Mouse (Mus musculus) cerebellum, adult 11-12 months (tissue): ENCODE data around the gene Kcnh3.
"Not testable (repeated sequence)": the region's sequence is repeated elsewhere in the genome, so short reads cannot be mapped to it uniquely, and the experiment has no call there.

Experiments
- DNase-seq: peaks from one replicate; pipeline ENCODE4 v3.0.0; 2022

Kcnh3 gene

GRCm38 (mm10) chr15:99241249-99241648 is 16.6 kb downstream of the Kcnh3 start:
- no peak for DNase-seq

- DNase-seq: peak; percentile 19
Measured at GRCm38 (mm10) chr15:99242045-99242444, 17.4 kb downstream of the Kcnh3 start.

GRCm38 (mm10) chr15:99246736-99247135 is 22.1 kb downstream of the Kcnh3 start:
- DNase-seq: peak; percentile 73

- peak; percentile 56 for DNase-seq
Measured at GRCm38 (mm10) chr15:99248972-99249371, 24.3 kb downstream of the Kcnh3 start.

GRCm38 (mm10) chr15:99249938-99250337 is 25.3 kb downstream of the Kcnh3 start:
- DNase-seq: peak; percentile 41

GRCm38 (mm10) chr15:99251111-99251510 is 26.4 kb downstream of the Kcnh3 start:
- peak; percentile 58 for DNase-seq

- peak; percentile 99 for DNase-seq
Measured at GRCm38 (mm10) chr15:99251626-99252380, 27.1 kb downstream of the Kcnh3 start, which contains the start of gene Mcrs1. TSS of gene Mcrs1 (minus strand) at chr15:99251961.

GRCm38 (mm10) chr15:99252381-99253174 is 27.9 kb downstream of the Kcnh3 start:
- no peak for DNase-seq

GRCm38 (mm10) chr15:99253175-99253479 is 28.5 kb downstream of the Kcnh3 start:
- not testable (repeated sequence) for DNase-seq

GRCm38 (mm10) chr15:99253772-99254171 is 29.1 kb downstream of the Kcnh3 start:
- DNase-seq: no peak

- no peak for DNase-seq
Measured at GRCm38 (mm10) chr15:99254477-99255005, 29.9 kb downstream of the Kcnh3 start.

GRCm38 (mm10) chr15:99255241-99255749 is 30.6 kb downstream of the Kcnh3 start:
- no peak for DNase-seq

- DNase-seq: no peak
Measured at GRCm38 (mm10) chr15:99259167-99259729, 34.6 kb downstream of the Kcnh3 start.

GRCm38 (mm10) chr15:99259730-99260252 is 35.1 kb downstream of the Kcnh3 start:
- no peak for DNase-seq

GRCm38 (mm10) chr15:99262702-99263101 is 38.0 kb downstream of the Kcnh3 start:
- no peak for DNase-seq

GRCm38 (mm10) chr15:99264363-99264762 is 39.7 kb downstream of the Kcnh3 start:
- no peak for DNase-seq

GRCm38 (mm10) chr15:99265679-99266078 is 41.0 kb downstream of the Kcnh3 start:
- peak; percentile 58 for DNase-seq

- no peak for DNase-seq
Measured at GRCm38 (mm10) chr15:99276095-99276494, 51.4 kb downstream of the Kcnh3 start.

- no peak for DNase-seq
Measured at GRCm38 (mm10) chr15:99278271-99278670, 53.6 kb downstream of the Kcnh3 start.

- no peak for DNase-seq
Measured at GRCm38 (mm10) chr15:99283456-99283855, 58.8 kb downstream of the Kcnh3 start.

- DNase-seq: no peak
Measured at GRCm38 (mm10) chr15:99284527-99285188, 60.0 kb downstream of the Kcnh3 start.

GRCm38 (mm10) chr15:99285189-99285535 is 60.5 kb downstream of the Kcnh3 start:
- DNase-seq: no peak

GRCm38 (mm10) chr15:99290586-99290985 is 65.9 kb downstream of the Kcnh3 start:
- DNase-seq: no peak
